ENCODE assay signal across 29 mouse cellular contexts in the genomic region with DNA sequence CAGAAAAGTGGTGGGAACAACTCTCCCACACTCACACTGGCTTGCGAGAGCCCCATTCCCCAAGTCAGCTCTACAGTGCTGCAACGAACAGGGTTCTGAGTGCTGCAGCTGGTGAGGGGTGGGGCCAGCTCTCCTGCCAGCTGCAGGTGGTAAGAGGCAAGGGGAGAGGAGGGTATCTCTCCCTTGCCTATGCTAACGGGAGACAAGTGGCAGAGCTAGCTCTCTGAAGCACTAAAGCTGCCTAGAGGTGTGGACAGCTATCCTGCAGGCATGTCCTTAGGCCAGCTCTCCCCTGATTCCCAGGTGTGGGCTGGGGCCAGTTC.
DNase-seq lines count a peak whose midpoint lies in the region; ATAC-seq lines count a peak whose summit lies in the region.
"Had no signal": no experiment of that assay in that cellular context is flagged by ENCODE, and none has a peak within 500 bp of the region (broad histone marks: within the 10 kb centered on the region; RNA-seq: fewer than 3 reads in every experiment).

No protein-coding gene starts in this region.

- no peak overlapping the region for H3K9ac ChIP-seq in forebrain, embryonic 13.5 days
- no peak overlapping the region for H3K9ac ChIP-seq in forebrain, embryonic 12.5 days
- no peak overlapping the region for H3K9ac ChIP-seq in heart, embryonic 12.5 days
- H3K9ac ChIP-seq in hindbrain, embryonic 15.5 days = no peak overlapping the region
- H3K9ac ChIP-seq: hindbrain, embryonic 14.5 days; limb, embryonic 12.5 days; liver, embryonic 12.5 days; midbrain, embryonic 12.5 days; neural tube, embryonic 13.5 days had no signal

- H3K27ac ChIP-seq in forebrain, embryonic 13.5 days = no peak overlapping the region
- H3K27ac ChIP-seq in forebrain, embryonic 12.5 days = no peak overlapping the region
- peak overlapping the region; percentile 87 for H3K27ac ChIP-seq in heart, embryonic 12.5 days (ENCODE audit: poor library complexity, severe bottlenecking)
- no peak overlapping the region for H3K27ac ChIP-seq in hindbrain, embryonic 15.5 days (replicated peaks)
- no peak overlapping the region; the same call in 1 of the 2 replicates for H3K27ac ChIP-seq in hindbrain, embryonic 10.5 days
- H3K27ac ChIP-seq: embryonic facial prominence, embryonic 10.5 days; hindbrain, embryonic 14.5 days; limb, embryonic 12.5 days; liver, embryonic 12.5 days; midbrain, embryonic 12.5 days; neural tube, embryonic 13.5 days had no signal

- H3K4me1 ChIP-seq in forebrain, embryonic 13.5 days = peaks cover 3% of the 10 kb centered on the region; the same call in 1 of the 2 replicates
- H3K4me1 ChIP-seq in forebrain, embryonic 12.5 days = 0 out of 2 replicates have a peak, but pooled peaks cover 3% of the 10 kb centered on the region
- peaks cover 34% of the 10 kb centered on the region for H3K4me1 ChIP-seq in heart, embryonic 12.5 days (replicated peaks)
- H3K4me1 ChIP-seq in hindbrain, embryonic 15.5 days (replicated peaks) = 0 out of 2 replicates have a peak, but pooled peaks cover 3% of the 10 kb centered on the region
- no peaks in the 10 kb centered on the region for H3K4me1 ChIP-seq in hindbrain, embryonic 10.5 days (replicated peaks)
- H3K4me1 ChIP-seq in megakaryocyte, embryonic 14.5 days = no peaks in the 10 kb centered on the region
- H3K4me1 ChIP-seq: embryonic facial prominence, embryonic 10.5 days; limb, embryonic 12.5 days; liver, embryonic 12.5 days had no signal

- H3K4me3 ChIP-seq in forebrain, embryonic 13.5 days = no peak overlapping the region
- no peak overlapping the region for H3K4me3 ChIP-seq in forebrain, embryonic 12.5 days (replicated peaks)
- no peak overlapping the region for H3K4me3 ChIP-seq in heart, embryonic 12.5 days
- H3K4me3 ChIP-seq in hindbrain, embryonic 15.5 days = no peak overlapping the region
- no peak overlapping the region for H3K4me3 ChIP-seq in hindbrain, embryonic 10.5 days
- peak overlapping the region; percentile 28 for H3K4me3 ChIP-seq in megakaryocyte, embryonic 14.5 days (replicated peaks)
- H3K4me3 ChIP-seq: embryonic facial prominence, embryonic 10.5 days; heart, adult 2 months; limb, embryonic 12.5 days; liver, embryonic 12.5 days; midbrain, embryonic 12.5 days; myocyte; neural tube, embryonic 13.5 days had no signal

- whole genome bisulfite sequencing in forebrain, embryonic 13.5 days = 60% methylated on average over 3 of the region's 3 CpGs
- WGBS in forebrain, embryonic 12.5 days = 61% methylated on average over 3 of the region's 3 CpGs
- 38% methylated on average over 3 of the region's 3 CpGs for WGBS in heart, embryonic 12.5 days
- WGBS in hindbrain, embryonic 15.5 days = 61% methylated on average over 3 of the region's 3 CpGs
- WGBS in hindbrain, embryonic 10.5 days = 69% methylated on average over 3 of the region's 3 CpGs

- no peaks in the 10 kb centered on the region for H3K9me3 ChIP-seq in forebrain, embryonic 13.5 days (replicated peaks)
- no peaks in the 10 kb centered on the region for H3K9me3 ChIP-seq in forebrain, embryonic 12.5 days
- H3K9me3 ChIP-seq in heart, embryonic 12.5 days (replicated peaks) = no peaks in the 10 kb centered on the region
- H3K9me3 ChIP-seq in hindbrain, embryonic 15.5 days = no peaks in the 10 kb centered on the region
- H3K9me3 ChIP-seq in hindbrain, embryonic 10.5 days = no peaks in the 10 kb centered on the region
- peaks cover 14% of the 10 kb centered on the region for H3K9me3 ChIP-seq in megakaryocyte, embryonic 14.5 days
- H3K9me3 ChIP-seq: embryonic facial prominence, embryonic 10.5 days; limb, embryonic 12.5 days; liver, embryonic 12.5 days; midbrain, embryonic 12.5 days; neural tube, embryonic 13.5 days had no signal

- H3K36me3 ChIP-seq in forebrain, embryonic 13.5 days (ENCODE audit: poor library complexity, severe bottlenecking) = no peaks in the 10 kb centered on the region
- H3K36me3 ChIP-seq in forebrain, embryonic 12.5 days (replicated peaks) = no peaks in the 10 kb centered on the region
- H3K36me3 ChIP-seq in heart, embryonic 12.5 days = no peaks in the 10 kb centered on the region
- no peaks in the 10 kb centered on the region for H3K36me3 ChIP-seq in hindbrain, embryonic 15.5 days
- no peaks in the 10 kb centered on the region for H3K36me3 ChIP-seq in hindbrain, embryonic 10.5 days
- no peaks in the 10 kb centered on the region for H3K36me3 ChIP-seq in megakaryocyte, embryonic 14.5 days (replicated peaks; ENCODE audit: low read length)
- H3K36me3 ChIP-seq: embryonic facial prominence, embryonic 10.5 days; limb, embryonic 12.5 days; liver, embryonic 12.5 days; midbrain, embryonic 12.5 days; neural tube, embryonic 13.5 days had no signal

- no peak for DNase-seq in heart, postnatal 4 days
- no peak for DNase-seq in hindbrain, embryonic 10.5 days (ENCODE audit: low spot score)
- DNase-seq: adrenal gland, adult 8-10 months; cerebellum, adult 11-12 months; cerebellum, postnatal 10 days; gastrocnemius, postnatal 14 days; heart, adult 2 months; kidney, adult 8-10 months; kidney, postnatal 36 days; layer of hippocampus, postnatal 36 days; lung, adult 18-20 months; lung, postnatal 36 days; retina, postnatal 1 day; right cerebral cortex, postnatal 25 days; spleen, adult 18-20 months had no signal

- no peak overlapping the region for H3K4me2 ChIP-seq in forebrain, embryonic 13.5 days
- H3K4me2 ChIP-seq in forebrain, embryonic 12.5 days = no peak overlapping the region
- H3K4me2 ChIP-seq in heart, embryonic 12.5 days = no peak overlapping the region
- H3K4me2 ChIP-seq in hindbrain, embryonic 15.5 days = no peak overlapping the region
- H3K4me2 ChIP-seq: hindbrain, embryonic 14.5 days; limb, embryonic 12.5 days; liver, embryonic 12.5 days; midbrain, embryonic 12.5 days; neural tube, embryonic 13.5 days had no signal

- no peaks in the 10 kb centered on the region for H3K27me3 ChIP-seq in forebrain, embryonic 13.5 days
- H3K27me3 ChIP-seq in forebrain, embryonic 12.5 days = no peaks in the 10 kb centered on the region
- no peaks in the 10 kb centered on the region for H3K27me3 ChIP-seq in heart, embryonic 12.5 days (replicated peaks)
- H3K27me3 ChIP-seq in hindbrain, embryonic 15.5 days = no peaks in the 10 kb centered on the region
- no peaks in the 10 kb centered on the region for H3K27me3 ChIP-seq in hindbrain, embryonic 10.5 days (ENCODE audit: insufficient read depth, poor library complexity, severe bottlenecking)
- no peaks in the 10 kb centered on the region for H3K27me3 ChIP-seq in megakaryocyte, embryonic 14.5 days (replicated peaks)
- H3K27me3 ChIP-seq: limb, embryonic 12.5 days; liver, embryonic 12.5 days; midbrain, embryonic 12.5 days; neural tube, embryonic 13.5 days had no signal

- ATAC-seq in forebrain, embryonic 13.5 days = peak; percentile 41; the same call in 1 of the 2 replicates
- no peak for ATAC-seq in forebrain, embryonic 12.5 days (ENCODE audit: low FRiP score)
- peak; percentile 39; the same call in 1 of the 2 replicates for ATAC-seq in heart, embryonic 12.5 days (ENCODE audit: insufficient number of reproducible peaks, low FRiP score)
- ATAC-seq in hindbrain, embryonic 15.5 days (ENCODE audit: low FRiP score, low read depth) = peak; percentile 38; the same call in 1 of the 2 replicates
- ATAC-seq in megakaryocyte, adult 5-6 weeks (ENCODE audit: poor library complexity, severe bottlenecking) = no peak
- ATAC-seq: activated CD4-positive, CD25-positive, alpha-beta regulatory T cell, adult 4 months; liver, embryonic 12.5 days had no signal

Comparison
In these comparisons a context has a peak if more than half of its experiments do, and no peak if none do; other contexts are left out.
1. ATAC-seq: peak in forebrain, embryonic 13.5 days (single experiment), heart, embryonic 12.5 days (single experiment) and hindbrain, embryonic 15.5 days (single experiment); none in forebrain, embryonic 12.5 days (single experiment) and megakaryocyte, adult 5-6 weeks (single experiment).